Mouse (Mus musculus): ENCODE results near the gene Stat5b.

GRCm38 (mm10) chr11:100847572-100847971 is 3.0 kb downstream of the Stat5b start:
- TF ChIP-seq CTCF (IDR thresholded peaks at IDR 0.05; ENCODE audit: low read depth) (no peak), EP300 (optimal IDR thresholded peaks at IDR 0.05) (no peak)
